Mouse (Mus musculus) lung, embryonic 14.5 days (tissue): Measurements from ENCODE around the gene Ccnb1. TPM values are rescaled to one million over a fixed set of nuclear protein-coding genes. Genes with fewer than 3 reads are reported as not detected.

Experiments
- ATAC-seq: fragments of 200-750 bp; cut with Nextera tagmentation; 2 replicates; pipeline ENCODE4 v1.8.0; 2017; ENCODE audit warnings: mild to moderate bottlenecking, moderate TSS enrichment, moderate library complexity; ENCODE audit not compliant: insufficient read depth
- DNase-seq: peaks from one replicate; pipeline ENCODE4 v3.0.0-alpha.2; 2015
- H3K27ac ChIP-seq: fragments of 300-500 bp; sonication (generic); 2 replicates; pipeline ENCODE4 v1.5.1; 2014; ENCODE audit warnings: low read depth, mild to moderate bottlenecking, moderate library complexity
- H3K27me3 ChIP-seq: fragments of 300-500 bp; sonication (generic); 2 replicates; pipeline ENCODE4 v1.6.1; 2014; ENCODE audit warnings: low read length, control low read depth; ENCODE audit not compliant: insufficient read depth
- H3K36me3 ChIP-seq: fragments of 300-500 bp; sonication (generic); 2 replicates; pipeline ENCODE4 v1.6.1; 2014; ENCODE audit warnings: control low read depth; ENCODE audit not compliant: insufficient read depth
- H3K4me1 ChIP-seq: fragments of 300-500 bp; sonication (generic); 2 replicates; pipeline ENCODE4 v1.6.1; 2014; ENCODE audit warnings: antibody characterized with exemption, control low read depth; ENCODE audit not compliant: insufficient read depth
- H3K4me2 ChIP-seq: fragments of 300-500 bp; sonication (generic); 2 replicates; pipeline ENCODE4 v1.6.1; 2014; ENCODE audit warnings: mild to moderate bottlenecking
- H3K4me3 ChIP-seq: fragments of 300-500 bp; sonication (generic); 2 replicates; pipeline ENCODE4 v1.5.1; 2014; ENCODE audit warnings: low read depth, low read length
- H3K9ac ChIP-seq: fragments of 300-500 bp; sonication (generic); 2 replicates; pipeline ENCODE4 v1.6.1; 2014
- H3K9me3 ChIP-seq: fragments of 300-500 bp; sonication (generic); 2 replicates; pipeline ENCODE4 v1.6.1; 2016; ENCODE audit warnings: low read depth, low read length, control low read depth
- CTCF ChIP-seq: IDR thresholded peaks from 2 replicates; pipeline ENCODE4 v1.5.1; 2016; ENCODE audit warnings: antibody characterized with exemption, low read depth
- WGBS: fragments of 180-500 bp; shearing (Covaris S2); extraction: QIAGEN DNeasy Blood & Tissue Kit; methylation state at CpG from one replicate; pipeline ENCODE4 v1.1.7; 2014; 5-methylcytosine and 5-hydroxymethylcytosine counted together
- polyA plus RNA-seq: library from polyadenylated mRNA; unstranded; fragments of >200 nt; fragmentation: Nextera tagmentation; extraction: Ambion mirVana; gene quantifications from 2 replicates; pipeline ENCODE4 v1.2.1, GENCODE M21; 2014

Gene Ccnb1
- polyA plus RNA-seq, 1 experiment from 2014 or later, result 358 TPM

GRCm38 (mm10) chr13:100775252-100776055, 10.9 kb downstream of the Ccnb1 start, which contains the start of gene Cenph:
TSS of gene Cenph (minus strand) at chr13:100775899.
- peak within 1 kb of the TSS; percentile 67 for H3K27ac ChIP-seq
- no peak for TF ChIP-seq CTCF
- H3K9ac ChIP-seq, result peak within 1 kb of the TSS; percentile 80
- peak; percentile 95 for ATAC-seq
- peaks cover 38% of the 10 kb centered on the region for H3K36me3 ChIP-seq
- H3K9me3 ChIP-seq, result no peaks in the 10 kb centered on the region
- peak within 1 kb of the TSS; percentile 71 for H3K4me2 ChIP-seq
- no peaks in the 10 kb centered on the region for H3K4me1 ChIP-seq
- DNase-seq, result peak; percentile 96
- under 1% methylated on average over 46 of the region's 46 CpGs for WGBS
- no peaks in the 10 kb centered on the region for H3K27me3 ChIP-seq
- H3K4me3 ChIP-seq, result peak within 1 kb of the TSS; percentile 90

- TF ChIP-seq CTCF, result no peak
- ATAC-seq, result no peak
- no peaks in the 10 kb centered on the region for H3K27me3 ChIP-seq
- H3K4me2 ChIP-seq, result peak overlapping the region; percentile 71
- DNase-seq, result no peak
- no peak overlapping the region for H3K27ac ChIP-seq
- H3K9ac ChIP-seq, result peak overlapping the region; percentile 80
- H3K4me1 ChIP-seq, result no peaks in the 10 kb centered on the region
- no peaks in the 10 kb centered on the region for H3K9me3 ChIP-seq
- H3K36me3 ChIP-seq, result peaks cover 38% of the 10 kb centered on the region
- H3K4me3 ChIP-seq, result peak overlapping the region; percentile 90
Observed at GRCm38 (mm10) chr13:100774704-100775103, 11.7 kb downstream of the Ccnb1 start.

- H3K9ac ChIP-seq, result no peak overlapping the region
- ATAC-seq, result no peak
- H3K27ac ChIP-seq, result no peak overlapping the region
- no peak for TF ChIP-seq CTCF
- H3K4me2 ChIP-seq, result no peak overlapping the region
- no peak overlapping the region for H3K4me3 ChIP-seq
- 65% methylated on average over 2 of the region's 2 CpGs for WGBS
- H3K36me3 ChIP-seq, result peaks cover 11% of the 10 kb centered on the region
- no peaks in the 10 kb centered on the region for H3K9me3 ChIP-seq
- DNase-seq, result no peak
- no peaks in the 10 kb centered on the region for H3K4me1 ChIP-seq
- H3K27me3 ChIP-seq, result no peaks in the 10 kb centered on the region
Observed at GRCm38 (mm10) chr13:100755329-100755728, 31.0 kb downstream of the Ccnb1 start.

GRCm38 (mm10) chr13:100754186-100754585, 32.2 kb downstream of the Ccnb1 start:
- no peak overlapping the region for H3K27ac ChIP-seq
- H3K9ac ChIP-seq, result no peak overlapping the region
- WGBS, result 64% methylated on average over 4 of the region's 4 CpGs
- no peaks in the 10 kb centered on the region for H3K27me3 ChIP-seq
- DNase-seq (no peak), ATAC-seq (no peak)
- no peak for TF ChIP-seq CTCF
- no peaks in the 10 kb centered on the region for H3K4me1 ChIP-seq
- H3K4me2 ChIP-seq, result no peak overlapping the region
- no peak overlapping the region for H3K4me3 ChIP-seq
- no peaks in the 10 kb centered on the region for H3K9me3 ChIP-seq
- no peaks in the 10 kb centered on the region for H3K36me3 ChIP-seq

- no peak overlapping the region for H3K4me2 ChIP-seq
- no peak overlapping the region for H3K4me3 ChIP-seq
- no peak overlapping the region for H3K9ac ChIP-seq
- DNase-seq, result no peak
- H3K4me1 ChIP-seq, result no peaks in the 10 kb centered on the region
- no peak for ATAC-seq
- H3K27me3 ChIP-seq, result no peaks in the 10 kb centered on the region
- H3K36me3 ChIP-seq, result no peaks in the 10 kb centered on the region
- H3K27ac ChIP-seq, result no peak overlapping the region
- 69% methylated on average over 6 of the region's 6 CpGs for WGBS
- H3K9me3 ChIP-seq, result no peaks in the 10 kb centered on the region
- no peak for TF ChIP-seq CTCF
Observed at GRCm38 (mm10) chr13:100753011-100753410, 33.4 kb downstream of the Ccnb1 start.

GRCm38 (mm10) chr13:100752529-100752928, 33.8 kb downstream of the Ccnb1 start:
- Histone ChIP-seq H3K9me3 (no peaks in the 10 kb centered on the region), H3K36me3 (no peaks in the 10 kb centered on the region), H3K4me2 (no peak overlapping the region), H3K4me3 (no peak overlapping the region), H3K27me3 (no peaks in the 10 kb centered on the region), H3K4me1 (no peaks in the 10 kb centered on the region), H3K9ac (no peak overlapping the region), H3K27ac (no peak overlapping the region)
- DNase-seq (no peak), ATAC-seq (no peak)
- 79% methylated on average over 8 of the region's 8 CpGs for WGBS
- TF ChIP-seq CTCF, result no peak

GRCm38 (mm10) chr13:100751402-100751801, 35.0 kb downstream of the Ccnb1 start:
- Histone ChIP-seq H3K4me3 (no peak overlapping the region), H3K9ac (no peak overlapping the region), H3K27me3 (no peaks in the 10 kb centered on the region), H3K36me3 (no peaks in the 10 kb centered on the region), H3K9me3 (no peaks in the 10 kb centered on the region), H3K27ac (no peak overlapping the region), H3K4me2 (no peak overlapping the region), H3K4me1 (no peaks in the 10 kb centered on the region)
- no peak for DNase-seq
- 74% methylated on average over 3 of the region's 3 CpGs for WGBS
- TF ChIP-seq CTCF, result no peak
- ATAC-seq, result no peak
